Mouse (Mus musculus) limb, embryonic 10.5 days (tissue): ENCODE measurements around the gene Ssr2. TPM values are rescaled to one million over a fixed set of nuclear protein-coding genes. Genes with fewer than 3 reads are reported as not detected.
A peak's percentile ranks its signal among the peaks of the same experiment; 100 is the strongest.

Source experiments
- DNase-seq: peaks from one replicate; pipeline ENCODE4 v3.0.0-alpha.2; 2017; ENCODE audit warnings: low spot score
- H3K27ac ChIP-seq: fragments of 300-500 bp; sonication (generic); 2 replicates; pipeline ENCODE4 v1.5.1; 2016; ENCODE audit warnings: mild to moderate bottlenecking
- H3K27me3 ChIP-seq: fragments of 300-500 bp; sonication (generic); 2 replicates; pipeline ENCODE4 v1.6.1; 2016; ENCODE audit warnings: low read depth, mild to moderate bottlenecking; ENCODE audit not compliant: poor library complexity, severe bottlenecking
- H3K36me3 ChIP-seq: fragments of 300-500 bp; sonication (generic); 2 replicates; pipeline ENCODE4 v1.6.1; 2016; ENCODE audit warnings: mild to moderate bottlenecking, moderate library complexity
- H3K4me1 ChIP-seq: fragments of 300-500 bp; sonication (generic); 2 replicates; pipeline ENCODE4 v1.6.1; 2016
- H3K4me3 ChIP-seq: fragments of 300-500 bp; sonication (generic); 2 replicates; pipeline ENCODE4 v1.5.1; 2016; ENCODE audit warnings: mild to moderate bottlenecking, moderate library complexity
- H3K9me3 ChIP-seq: fragments of 300-500 bp; sonication (generic); replicated peaks from 2 replicates; pipeline ENCODE4 v1.6.1; 2016; ENCODE audit warnings: mild to moderate bottlenecking
- WGBS: fragments of 180-500 bp; shearing (Covaris S2); methylation state at CpG from one replicate; pipeline ENCODE4 v1.1.7; 2016; 5-methylcytosine and 5-hydroxymethylcytosine counted together
- microRNA counts: library from miRNA; unstranded; fragments of <30 nt; microRNA quantifications from one replicate; lab custom pipeline; 2017
- microRNA-seq: library from miRNA; unstranded; fragments of <30 nt; microRNA quantifications from one replicate; pipeline ENCODE4, GENCODE M21; 2017
- polyA plus RNA-seq: library from polyadenylated mRNA; unstranded; fragments of >200 nt; fragmentation: Nextera tagmentation; extraction: Ambion mirVana; gene quantifications from 2 replicates; pipeline ENCODE4 v1.2.1, GENCODE M21; 2016

The Ssr2 gene
- polyA plus RNA-seq, 1 experiment from 2014 or later, result 199 TPM

GRCm38 (mm10) chr3:88628766-88629165 lies 53.1 kb downstream of the Ssr2 start:
- Histone ChIP-seq H3K27me3 (no peaks in the 10 kb centered on the region), H3K9me3 (no peaks in the 10 kb centered on the region), H3K4me1 (peaks cover 35% of the 10 kb centered on the region), H3K27ac (no peak overlapping the region), H3K4me3 (no peak overlapping the region), H3K36me3 (peaks cover 95% of the 10 kb centered on the region)
- 80% methylated on average over 4 of the region's 4 CpGs for WGBS
- no peak for DNase-seq

- Histone ChIP-seq H3K4me1 (peaks cover 30% of the 10 kb centered on the region), H3K9me3 (no peaks in the 10 kb centered on the region), H3K27me3 (no peaks in the 10 kb centered on the region), H3K36me3 (peaks cover 99% of the 10 kb centered on the region), H3K4me3 (no peak overlapping the region), H3K27ac (no peak overlapping the region)
- DNase-seq, result no peak
- 76% methylated on average over 13 of the region's 13 CpGs for WGBS
Observed at GRCm38 (mm10) chr3:88629244-88629643, 53.6 kb downstream of the Ssr2 start.

GRCm38 (mm10) chr3:88630018-88630417 lies 54.3 kb downstream of the Ssr2 start:
- peaks cover 99% of the 10 kb centered on the region for H3K36me3 ChIP-seq
- H3K27ac ChIP-seq, result no peak overlapping the region
- WGBS, result 85% methylated on average over 9 of the region's 9 CpGs
- H3K27me3 ChIP-seq, result no peaks in the 10 kb centered on the region
- H3K4me1 ChIP-seq, result peaks cover 22% of the 10 kb centered on the region
- no peak overlapping the region for H3K4me3 ChIP-seq
- H3K9me3 ChIP-seq, result no peaks in the 10 kb centered on the region
- DNase-seq, result no peak

GRCm38 (mm10) chr3:88630849-88631341 lies 55.2 kb downstream of the Ssr2 start:
- no peak for DNase-seq
- Histone ChIP-seq H3K4me3 (no peak overlapping the region), H3K4me1 (peaks cover 17% of the 10 kb centered on the region), H3K36me3 (peaks cover 100% of the 10 kb centered on the region), H3K9me3 (no peaks in the 10 kb centered on the region), H3K27ac (no peak overlapping the region; the same call in 1 of the 2 replicates), H3K27me3 (no peaks in the 10 kb centered on the region)
- WGBS, result 77% methylated on average over 6 of the region's 6 CpGs

GRCm38 (mm10) chr3:88631921-88632587 lies 56.4 kb downstream of the Ssr2 start:
- no peak overlapping the region for H3K27ac ChIP-seq
- no peak for DNase-seq
- H3K36me3 ChIP-seq, result peaks cover 100% of the 10 kb centered on the region
- no peaks in the 10 kb centered on the region for H3K9me3 ChIP-seq
- H3K27me3 ChIP-seq, result no peaks in the 10 kb centered on the region
- peaks cover 11% of the 10 kb centered on the region for H3K4me1 ChIP-seq
- H3K4me3 ChIP-seq, result no peak overlapping the region
- 83% methylated on average over 12 of the region's 12 CpGs for WGBS

- Histone ChIP-seq H3K27ac (no peak overlapping the region), H3K36me3 (peaks cover 99% of the 10 kb centered on the region), H3K9me3 (no peaks in the 10 kb centered on the region), H3K27me3 (no peaks in the 10 kb centered on the region), H3K4me1 (peaks cover 8% of the 10 kb centered on the region), H3K4me3 (no peak overlapping the region)
- 95% methylated on average over 10 of the region's 10 CpGs for WGBS
- no peak for DNase-seq
Observed at GRCm38 (mm10) chr3:88633056-88633455, 57.4 kb downstream of the Ssr2 start.

GRCm38 (mm10) chr3:88635506-88636275 lies 60.0 kb downstream of the Ssr2 start:
- DNase-seq, result no peak

GRCm38 (mm10) chr3:88636555-88636986 lies 60.9 kb downstream of the Ssr2 start:
- WGBS, result 98% methylated on average over 8 of the region's 8 CpGs
- no peaks in the 10 kb centered on the region; the same call in 1 of the 2 replicates for H3K4me1 ChIP-seq
- no peak overlapping the region for H3K4me3 ChIP-seq
- no peaks in the 10 kb centered on the region for H3K9me3 ChIP-seq
- H3K27me3 ChIP-seq, result no peaks in the 10 kb centered on the region
- DNase-seq, result no peak
- no peak overlapping the region for H3K27ac ChIP-seq
- H3K36me3 ChIP-seq, result peaks cover 98% of the 10 kb centered on the region

More at GRCm38 (mm10) chr3:88635506-88636275, 60.0 kb downstream of the Ssr2 start:
- no peaks in the 10 kb centered on the region; the same call in 1 of the 2 replicates for H3K4me1 ChIP-seq
- H3K27me3 ChIP-seq, result no peaks in the 10 kb centered on the region
- 95% methylated on average over 19 of the region's 19 CpGs for WGBS
- no peak overlapping the region for H3K4me3 ChIP-seq
- H3K36me3 ChIP-seq, result peaks cover 98% of the 10 kb centered on the region
- no peaks in the 10 kb centered on the region for H3K9me3 ChIP-seq
- no peak overlapping the region for H3K27ac ChIP-seq

- H3K36me3 ChIP-seq, result peaks cover 98% of the 10 kb centered on the region
- no peaks in the 10 kb centered on the region for H3K4me1 ChIP-seq
- no peak overlapping the region for H3K27ac ChIP-seq
- H3K4me3 ChIP-seq, result no peak overlapping the region
- H3K9me3 ChIP-seq, result no peaks in the 10 kb centered on the region
- DNase-seq, result no peak
- WGBS, result 96% methylated on average over 5 of the region's 5 CpGs
- H3K27me3 ChIP-seq, result no peaks in the 10 kb centered on the region
Observed at GRCm38 (mm10) chr3:88637134-88637533, 61.5 kb downstream of the Ssr2 start.

MicroRNA genes within 50 kb of the gene (microRNA counts, 519-probe panel; counts per million panel counts)
- 684 counts per million, percentile 72 among the panel's probes with 10 or more counts for microRNA mmu-miR-1905 (lab: Ali Mortazavi, UCI)

Small RNA genes lying within 50 kb of the gene (microRNA-seq; reads per million reads assigned to microRNA genes)
- not detected for gene Mir1905

Other genes with a start within 250 kb of the Ssr2 start
- 2.9 and 3.3 TPM in 2 replicates for gene Tmem79, start 239.7 kb upstream of the Ssr2 start, polyA plus RNA-seq
- 94.1 and 94.8 TPM in 2 replicates for gene Smg5, start 239.6 kb upstream of the Ssr2 start, polyA plus RNA-seq
- 0.83 and 1.6 TPM in 2 replicates for gene Paqr6, start 211.3 kb upstream of the Ssr2 start, polyA plus RNA-seq
- 0.09 and 0.11 TPM in 2 replicates for gene Bglap3, start 203.1 kb upstream of the Ssr2 start, polyA plus RNA-seq
- gene Bglap2, start 197.2 kb upstream of the Ssr2 start, polyA plus RNA-seq, result not detected in 2 replicates
- gene Bglap, start 191.4 kb upstream of the Ssr2 start, polyA plus RNA-seq, result 0.79 TPM in 1 of 2 replicates, not detected in the other
- gene Pmf1, start 165.5 kb upstream of the Ssr2 start, polyA plus RNA-seq, result 197 and 220 TPM in 2 replicates
- gene Slc25a44, start 150.7 kb upstream of the Ssr2 start, polyA plus RNA-seq, result 16.7 and 18.0 TPM in 2 replicates
- 4.7 and 6.7 TPM in 2 replicates for gene Sema4a, start 114.7 kb upstream of the Ssr2 start, polyA plus RNA-seq
- 9.2 and 14.5 TPM in 2 replicates for gene Lmna, start 65.9 kb upstream of the Ssr2 start, polyA plus RNA-seq
- gene Mex3a, start 43.5 kb upstream of the Ssr2 start, polyA plus RNA-seq, result 28.9 and 34.8 TPM in 2 replicates
- gene Rab25, start 27.6 kb upstream of the Ssr2 start, polyA plus RNA-seq, result 1.7 and 3.7 TPM in 2 replicates
- 151 and 159 TPM in 2 replicates for gene Lamtor2, start 22.8 kb upstream of the Ssr2 start, polyA plus RNA-seq
- 78.8 and 79.5 TPM in 2 replicates for gene Ubqln4, start 22.1 kb upstream of the Ssr2 start, polyA plus RNA-seq
- 103 and 119 TPM in 2 replicates for gene Arhgef2, start 30.1 kb downstream of the Ssr2 start, polyA plus RNA-seq
- gene Rxfp4, start 77.3 kb downstream of the Ssr2 start, polyA plus RNA-seq, result not detected in 2 replicates
- gene Khdc4, start 109.9 kb downstream of the Ssr2 start, polyA plus RNA-seq, result 103 and 111 TPM in 2 replicates
- gene Rit1, start 141.0 kb downstream of the Ssr2 start, polyA plus RNA-seq, result 26.8 and 28.4 TPM in 2 replicates
- 15.1 and 28.1 TPM in 2 replicates for gene Syt11, start 199.3 kb downstream of the Ssr2 start, polyA plus RNA-seq